Mouse (Mus musculus) hindbrain, embryonic 10.5 days (tissue): ENCODE results near the gene Pigx. TPM values are rescaled to one million over a fixed set of nuclear protein-coding genes. Genes with fewer than 3 reads are reported as not detected.

ENCODE experiments used
- DNase-seq: peaks from one replicate; pipeline ENCODE4 v3.0.0-alpha.2; 2017; ENCODE audit warnings: low spot score
- H3K27ac ChIP-seq: fragments of 300-500 bp; sonication (generic); 2 replicates; pipeline ENCODE4 v1.5.1; 2016; ENCODE audit warnings: mild to moderate bottlenecking, moderate library complexity
- H3K27me3 ChIP-seq: fragments of 300-500 bp; sonication (generic); 2 replicates; pipeline ENCODE4 v1.6.1; 2016; ENCODE audit warnings: mild to moderate bottlenecking; ENCODE audit not compliant: poor library complexity, insufficient read depth, severe bottlenecking
- H3K36me3 ChIP-seq: fragments of 300-500 bp; sonication (generic); 2 replicates; pipeline ENCODE4 v1.6.1; 2016; ENCODE audit warnings: mild to moderate bottlenecking, moderate library complexity
- H3K4me1 ChIP-seq: fragments of 300-500 bp; sonication (generic); replicated peaks from 2 replicates; pipeline ENCODE4 v1.6.1; 2016; ENCODE audit warnings: mild to moderate bottlenecking
- H3K4me3 ChIP-seq: fragments of 300-500 bp; sonication (generic); 2 replicates; pipeline ENCODE4 v1.5.1; 2016; ENCODE audit warnings: mild to moderate bottlenecking, moderate library complexity
- H3K9me3 ChIP-seq: fragments of 300-500 bp; sonication (generic); 2 replicates; pipeline ENCODE4 v1.6.1; 2016; ENCODE audit warnings: mild to moderate bottlenecking, moderate library complexity
- WGBS: fragments of 180-500 bp; shearing (Covaris S2); methylation state at CpG from one replicate; pipeline ENCODE4 v1.1.7; 2016; 5-methylcytosine and 5-hydroxymethylcytosine counted together
- polyA plus RNA-seq: library from polyadenylated mRNA; unstranded; fragments of >200 nt; fragmentation: Nextera tagmentation; extraction: Ambion mirVana; gene quantifications from 2 replicates; pipeline ENCODE4 v1.2.1, GENCODE M21; 2016

The Pigx gene
- polyA plus RNA-seq, 1 experiment from 2014 or later, result 159 TPM

DNA sequence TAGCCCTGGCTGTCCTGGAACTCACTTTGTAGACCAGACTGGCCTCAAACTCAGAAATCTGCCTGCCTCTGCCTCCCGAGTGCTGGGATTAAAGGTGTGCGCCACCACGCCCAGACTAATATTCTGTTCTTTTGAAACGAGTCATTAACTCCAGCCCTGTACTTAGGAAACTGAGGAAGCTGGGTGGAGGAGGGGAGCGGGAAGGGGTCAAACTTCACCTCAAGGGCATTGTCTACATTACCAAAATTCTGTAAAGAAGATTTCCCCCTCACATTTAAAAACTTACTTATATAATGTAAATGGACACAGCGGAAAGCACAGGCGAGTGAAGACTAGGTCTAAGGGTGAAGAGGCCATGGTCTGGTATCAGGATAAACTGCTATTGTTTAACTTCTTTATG is 24.5 kb upstream of the Pigx start:
- WGBS, result 90% methylated on average over 7 of the region's 7 CpGs
- no peak overlapping the region for H3K27ac ChIP-seq
- H3K27me3 ChIP-seq, result no peaks in the 10 kb centered on the region
- H3K4me1 ChIP-seq, result no peaks in the 10 kb centered on the region
- H3K4me3 ChIP-seq, result no peak overlapping the region
- H3K9me3 ChIP-seq, result no peaks in the 10 kb centered on the region
- no peak for DNase-seq
- no peaks in the 10 kb centered on the region for H3K36me3 ChIP-seq

DNA sequence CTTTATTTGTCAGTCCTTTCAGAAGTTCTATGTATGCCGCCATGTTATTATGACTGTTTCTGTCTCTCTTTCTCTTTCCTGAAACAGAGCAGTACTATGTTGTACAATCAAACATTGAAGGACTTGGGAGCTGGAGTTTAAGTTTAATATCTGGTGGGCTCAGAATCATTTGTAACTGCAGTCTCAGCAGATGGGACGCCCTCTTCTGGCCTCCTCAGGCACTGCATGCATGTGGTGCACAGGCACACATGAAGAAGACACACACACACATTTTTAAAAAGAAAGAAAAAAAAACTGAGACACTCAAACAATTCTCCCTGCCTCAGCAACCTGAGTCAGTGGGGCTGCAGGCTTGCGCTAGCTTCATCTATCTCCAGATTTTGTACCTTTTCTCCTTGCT is 20.9 kb upstream of the Pigx start:
- 79% methylated on average over 3 of the region's 3 CpGs for WGBS
- no peaks in the 10 kb centered on the region for H3K36me3 ChIP-seq
- H3K4me1 ChIP-seq, result no peaks in the 10 kb centered on the region
- H3K27ac ChIP-seq, result no peak overlapping the region
- 0 out of 2 replicates have a peak, but pooled peaks cover 4% of the 10 kb centered on the region for H3K27me3 ChIP-seq
- no peaks in the 10 kb centered on the region for H3K9me3 ChIP-seq
- no peak for DNase-seq
- no peak overlapping the region for H3K4me3 ChIP-seq

DNA sequence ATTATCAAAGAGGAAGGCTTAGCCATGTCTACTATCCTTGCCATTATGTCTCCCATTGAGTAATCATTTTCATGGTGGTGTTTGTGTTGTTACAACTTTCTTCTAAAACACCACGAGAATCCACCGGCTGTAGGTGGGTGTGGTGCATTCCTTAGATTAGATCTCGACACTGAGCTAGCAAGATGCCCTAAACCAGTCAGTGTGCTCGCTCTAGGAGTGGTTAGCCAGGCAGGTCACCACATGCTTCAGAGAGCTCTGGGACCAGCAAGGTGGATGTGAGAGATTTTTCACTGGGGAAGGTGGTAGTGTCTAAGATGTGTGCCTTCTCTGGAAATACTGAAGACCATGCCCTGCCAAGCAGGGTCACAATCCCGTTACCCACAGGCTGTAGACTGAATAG is 16.6 kb upstream of the Pigx start:
- no peaks in the 10 kb centered on the region for H3K4me1 ChIP-seq
- no peak overlapping the region for H3K4me3 ChIP-seq
- H3K9me3 ChIP-seq, result no peaks in the 10 kb centered on the region
- H3K27me3 ChIP-seq, result 0 out of 2 replicates have a peak, but pooled peaks cover 4% of the 10 kb centered on the region
- H3K36me3 ChIP-seq, result no peaks in the 10 kb centered on the region
- WGBS, result 70% methylated on average over 5 of the region's 5 CpGs
- no peak for DNase-seq
- no peak overlapping the region for H3K27ac ChIP-seq

DNA sequence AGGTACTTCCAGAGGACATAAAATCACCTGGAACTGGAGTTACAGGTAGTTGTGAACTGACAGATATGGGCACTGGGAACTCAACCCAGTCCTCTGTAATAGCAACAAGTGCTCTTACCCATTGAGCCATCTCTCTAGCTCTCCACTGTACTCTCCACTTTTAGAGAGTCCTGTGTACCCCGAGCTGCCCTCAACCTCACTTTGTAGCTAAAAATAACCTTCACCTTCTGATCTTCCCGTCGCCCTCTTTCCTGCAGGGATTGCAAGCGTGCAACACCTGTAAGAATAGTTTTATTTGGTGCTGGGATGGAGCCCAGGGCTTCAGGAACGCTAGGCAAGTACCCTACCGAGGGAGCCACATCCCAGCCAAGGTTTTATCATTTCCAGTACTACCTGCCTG is 16.2 kb upstream of the Pigx start:
- Histone ChIP-seq H3K27me3 (0 out of 2 replicates have a peak, but pooled peaks cover 4% of the 10 kb centered on the region), H3K27ac (no peak overlapping the region), H3K4me1 (no peaks in the 10 kb centered on the region), H3K9me3 (no peaks in the 10 kb centered on the region), H3K4me3 (no peak overlapping the region), H3K36me3 (peaks cover under 1% of the 10 kb centered on the region; the same call in 1 of the 2 replicates)
- DNase-seq, result no peak
- WGBS, result 66% methylated on average over 6 of the region's 6 CpGs

DNA sequence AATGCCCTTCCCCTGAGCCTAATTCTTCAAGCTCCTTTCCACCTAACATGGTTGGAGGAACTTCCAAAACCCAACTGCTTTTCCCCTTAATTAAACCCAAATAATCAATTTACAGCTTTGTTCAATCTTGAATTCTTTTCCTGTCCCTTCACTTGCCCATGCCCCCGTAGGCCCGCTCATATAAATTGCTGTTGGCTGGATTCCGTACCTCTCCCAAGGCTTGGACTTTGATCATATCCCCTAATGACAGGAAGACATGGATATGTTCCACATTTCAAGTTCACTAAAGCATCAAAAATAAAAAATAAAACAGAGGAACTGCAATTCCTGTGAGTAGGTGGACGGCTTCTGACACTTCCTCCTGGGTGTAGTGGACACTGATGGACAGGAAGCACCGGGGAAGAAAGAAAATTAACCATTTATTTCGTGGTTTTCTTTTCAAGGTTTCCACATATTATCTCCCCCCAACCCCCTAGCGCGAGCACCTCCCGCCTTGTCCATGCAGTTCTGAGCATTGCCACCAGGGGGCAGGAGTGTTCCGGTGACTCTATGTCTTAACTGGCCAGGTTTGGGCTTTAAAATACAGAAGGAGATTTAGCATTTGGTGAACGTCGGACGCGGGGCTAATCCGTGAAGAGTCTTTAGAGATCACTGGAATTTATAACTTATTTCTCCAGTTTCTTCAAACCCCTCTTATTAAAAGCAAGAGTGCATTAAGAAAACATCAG is 15.6 kb upstream of the Pigx start:
- no peak overlapping the region for H3K27ac ChIP-seq
- no peaks in the 10 kb centered on the region for H3K4me1 ChIP-seq
- H3K4me3 ChIP-seq, result no peak overlapping the region
- peaks cover 7% of the 10 kb centered on the region for H3K36me3 ChIP-seq
- peak; percentile 80 for DNase-seq
- H3K27me3 ChIP-seq, result 0 out of 2 replicates have a peak, but pooled peaks cover 4% of the 10 kb centered on the region
- 22% methylated on average over 15 of the region's 15 CpGs for WGBS
- no peaks in the 10 kb centered on the region for H3K9me3 ChIP-seq

DNA sequence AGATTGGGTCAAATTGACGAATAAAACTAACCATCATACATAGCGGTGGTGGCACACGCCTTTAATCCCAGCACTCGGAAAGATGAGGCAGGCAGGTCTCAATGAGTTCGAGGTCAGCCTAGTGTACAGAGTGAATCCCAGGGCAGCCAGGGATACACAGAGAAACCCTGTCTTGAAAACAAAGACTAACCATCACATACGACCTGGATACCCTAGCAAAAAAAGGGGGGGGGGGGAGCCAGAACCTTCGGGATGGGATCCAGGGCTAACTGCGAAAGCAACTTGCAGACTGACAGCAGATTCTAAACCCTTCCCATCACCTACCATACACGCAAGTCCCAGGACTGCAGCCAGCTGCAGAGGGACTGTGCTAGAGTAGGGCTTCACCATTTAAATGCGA is 14.9 kb upstream of the Pigx start:
- DNase-seq, result no peak
- Histone ChIP-seq H3K27ac (no peak overlapping the region), H3K27me3 (0 out of 2 replicates have a peak, but pooled peaks cover 4% of the 10 kb centered on the region), H3K4me1 (no peaks in the 10 kb centered on the region), H3K36me3 (peaks cover 13% of the 10 kb centered on the region), H3K9me3 (no peaks in the 10 kb centered on the region), H3K4me3 (no peak overlapping the region)
- 84% methylated on average over 10 of the region's 10 CpGs for WGBS

DNA sequence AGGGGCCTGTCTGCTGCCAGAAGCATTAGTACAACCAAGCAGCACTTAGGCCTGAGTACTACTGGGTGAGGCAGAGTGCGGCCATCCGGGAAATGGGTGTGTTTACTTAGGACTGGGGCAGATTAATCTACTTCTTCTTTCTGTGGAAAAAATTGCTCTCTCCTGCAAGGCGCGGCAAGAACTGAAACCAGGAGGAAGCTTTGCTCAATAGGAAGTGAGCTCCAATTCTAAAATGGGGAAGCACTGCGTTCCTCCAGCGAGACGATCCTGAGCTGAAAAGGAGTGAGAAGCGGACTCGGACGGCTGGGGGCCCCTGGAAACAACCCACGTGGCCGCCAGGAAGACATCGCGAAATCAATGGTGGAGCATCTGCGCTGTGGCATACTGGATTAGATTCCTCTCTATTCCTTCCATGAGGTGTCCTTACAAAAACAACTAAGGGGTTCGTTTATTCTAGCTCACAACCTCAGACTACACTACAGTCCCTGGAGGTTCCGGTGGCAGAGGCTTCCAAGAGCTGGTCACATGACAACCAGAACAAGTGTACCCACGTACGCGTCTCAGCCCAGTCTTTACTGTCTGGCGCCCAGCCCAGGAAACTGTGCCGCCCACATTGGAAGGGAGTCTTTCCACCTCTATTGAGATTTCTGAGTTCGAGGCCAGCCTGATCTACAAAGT is 14.1 kb upstream of the Pigx start:
- Histone ChIP-seq H3K9me3 (no peaks in the 10 kb centered on the region), H3K27me3 (0 out of 2 replicates have a peak, but pooled peaks cover 4% of the 10 kb centered on the region), H3K4me1 (no peaks in the 10 kb centered on the region), H3K27ac (no peak overlapping the region), H3K4me3 (no peak overlapping the region), H3K36me3 (peaks cover 20% of the 10 kb centered on the region)
- 75% methylated on average over 23 of the region's 23 CpGs for WGBS
- no peak for DNase-seq

DNA sequence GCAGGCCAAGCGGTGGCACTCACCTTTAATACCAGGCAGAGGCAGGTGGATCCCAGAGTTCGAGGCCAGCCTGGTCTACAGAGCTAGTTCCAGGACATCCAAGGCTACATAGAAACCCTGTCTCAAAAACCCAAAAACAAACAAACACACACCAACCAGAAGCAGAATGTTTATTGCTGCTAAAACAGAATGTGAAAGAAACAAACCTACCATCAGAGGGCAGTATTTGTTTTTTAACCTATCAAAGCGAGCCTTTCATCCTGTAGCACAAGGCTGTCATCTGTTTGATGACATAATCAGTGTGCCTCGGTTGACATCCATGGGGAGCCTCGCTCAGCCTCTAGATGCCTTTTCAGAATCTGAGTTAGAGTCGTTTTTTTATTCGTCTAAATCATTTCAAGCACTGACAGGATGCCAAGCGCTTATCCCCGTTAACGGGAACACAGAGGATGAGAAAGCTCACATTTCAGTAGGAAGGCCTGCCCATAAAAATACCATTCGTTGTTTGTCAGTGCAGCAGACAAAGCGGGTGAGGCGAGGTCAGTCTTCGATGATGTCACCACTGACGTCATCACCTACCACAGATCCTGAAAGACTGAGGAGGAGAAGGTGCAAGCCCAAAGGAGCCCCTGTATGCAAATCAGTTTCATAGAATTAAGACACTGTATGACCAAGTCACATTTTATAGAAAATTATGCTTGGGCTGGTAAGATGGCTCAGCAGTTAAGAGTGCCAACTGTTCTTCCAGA is 11.6 kb upstream of the Pigx start:
- no peak for DNase-seq
- 84% methylated on average over 15 of the region's 15 CpGs for WGBS
- H3K9me3 ChIP-seq, result no peaks in the 10 kb centered on the region

DNA sequence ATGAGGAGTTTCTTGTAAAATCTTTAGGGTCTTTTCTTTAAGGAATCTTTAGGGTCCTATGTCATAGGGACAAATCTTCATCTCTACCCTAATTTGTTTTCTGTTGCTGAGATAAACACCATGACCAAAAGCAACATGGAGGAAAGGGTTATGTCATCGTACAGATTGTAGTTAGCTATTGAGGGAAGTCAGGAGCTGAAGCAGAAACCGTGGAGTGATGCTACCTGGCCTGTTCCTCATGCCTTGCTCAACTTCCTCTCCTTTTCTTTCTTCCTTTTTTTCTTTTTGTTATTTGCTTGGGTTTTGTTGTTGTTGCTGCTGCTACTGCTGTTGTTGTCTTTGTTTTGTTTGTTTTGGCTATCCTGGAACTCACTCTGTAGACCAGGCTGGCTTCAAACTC is 9.0 kb upstream of the Pigx start:
- H3K36me3 ChIP-seq, result peaks cover 67% of the 10 kb centered on the region

More for the DNA sequence above, 11.6 kb upstream of the Pigx start:
- Histone ChIP-seq H3K27me3 (0 out of 2 replicates have a peak, but pooled peaks cover 4% of the 10 kb centered on the region), H3K4me1 (no peaks in the 10 kb centered on the region), H3K36me3 (peaks cover 43% of the 10 kb centered on the region), H3K27ac (no peak overlapping the region), H3K4me3 (no peak overlapping the region)

DNA sequence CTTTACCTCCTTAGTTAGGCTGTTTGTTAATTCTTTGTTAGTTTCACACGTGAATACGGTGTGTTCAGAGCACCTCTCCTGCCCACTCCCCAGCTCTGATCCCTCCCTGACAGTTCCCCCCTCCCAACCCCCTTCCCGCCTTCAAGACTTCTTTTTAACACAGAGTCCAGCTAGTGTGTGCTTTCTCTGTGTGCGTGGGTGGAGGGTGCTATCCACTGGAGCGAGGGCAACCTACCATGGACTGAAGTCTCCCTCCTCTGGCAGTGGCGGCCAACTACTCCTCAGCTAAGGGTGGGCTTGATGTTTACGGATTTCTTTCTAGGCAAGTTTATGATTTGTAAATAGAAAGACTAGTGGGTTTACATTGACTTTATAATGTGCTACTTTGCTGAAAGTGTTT is 8.6 kb upstream of the Pigx start:
- Histone ChIP-seq H3K27ac (no peak overlapping the region), H3K27me3 (no peaks in the 10 kb centered on the region), H3K36me3 (peaks cover 71% of the 10 kb centered on the region), H3K9me3 (no peaks in the 10 kb centered on the region), H3K4me3 (no peak overlapping the region), H3K4me1 (no peaks in the 10 kb centered on the region)
- WGBS, result 78% methylated on average over 7 of the region's 7 CpGs
- no peak for DNase-seq

More for the DNA sequence above, 9.0 kb upstream of the Pigx start:
- 85% methylated on average over 2 of the region's 2 CpGs for WGBS
- no peak overlapping the region for H3K27ac ChIP-seq
- no peaks in the 10 kb centered on the region for H3K9me3 ChIP-seq
- no peak overlapping the region for H3K4me3 ChIP-seq
- no peaks in the 10 kb centered on the region for H3K4me1 ChIP-seq
- no peaks in the 10 kb centered on the region for H3K27me3 ChIP-seq
- no peak for DNase-seq

DNA sequence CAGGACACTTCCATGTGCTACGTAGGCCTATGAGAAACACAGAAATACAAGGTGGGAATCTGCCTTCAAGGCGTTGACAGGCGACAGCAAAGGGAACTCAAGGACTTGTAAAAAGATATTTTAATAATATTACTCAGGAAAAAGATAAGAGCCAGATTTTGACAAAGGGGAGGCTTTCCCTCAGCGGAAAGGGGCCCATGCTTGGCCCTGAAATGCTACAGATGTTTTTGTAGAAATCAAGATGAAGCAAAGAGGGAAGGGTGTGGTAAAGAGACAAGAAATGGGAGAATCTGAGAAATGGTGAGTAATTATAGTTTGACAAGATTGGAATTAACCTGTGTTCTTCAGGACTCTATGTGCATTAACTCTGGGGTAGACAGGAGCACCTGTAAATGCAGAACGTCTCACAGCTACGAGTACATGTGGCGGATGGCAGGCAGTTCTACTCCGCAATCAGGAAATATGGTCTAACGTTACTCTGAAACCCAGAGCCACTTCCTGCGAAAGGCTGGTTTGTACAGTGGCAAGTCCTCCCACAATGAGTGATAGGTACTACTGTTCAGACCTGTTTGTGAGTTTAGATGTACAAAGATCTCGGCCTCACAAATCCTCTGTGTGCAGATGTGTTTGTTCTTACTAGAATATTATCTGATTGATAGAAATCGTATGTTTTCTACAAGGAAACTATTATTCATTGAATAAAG is 8.0 kb upstream of the Pigx start:
- Histone ChIP-seq H3K4me3 (no peak overlapping the region), H3K9me3 (no peaks in the 10 kb centered on the region), H3K36me3 (peaks cover 78% of the 10 kb centered on the region), H3K27ac (no peak overlapping the region), H3K4me1 (no peaks in the 10 kb centered on the region), H3K27me3 (no peaks in the 10 kb centered on the region)
- DNase-seq, result no peak
- WGBS, result 93% methylated on average over 12 of the region's 12 CpGs

DNA sequence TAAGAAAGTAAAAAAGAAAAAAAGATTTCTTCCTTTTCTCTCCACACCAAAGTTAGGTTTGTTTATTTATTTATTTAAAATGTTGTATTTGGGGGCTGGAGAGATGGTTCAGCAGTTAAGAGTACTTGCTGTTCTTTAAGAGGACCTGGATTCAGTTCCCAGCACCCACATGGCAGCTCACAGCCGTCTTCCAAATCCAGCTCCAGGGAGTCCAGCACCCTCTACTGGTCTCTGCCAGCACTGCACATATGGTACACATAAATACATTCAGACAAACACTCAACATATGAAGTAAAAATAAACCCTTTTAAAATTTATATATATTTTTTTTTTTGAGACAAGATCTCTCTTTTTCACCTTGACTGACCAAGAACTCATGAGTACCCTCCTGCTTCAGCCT is 6.2 kb upstream of the Pigx start:
- Histone ChIP-seq H3K27ac (no peak overlapping the region), H3K27me3 (no peaks in the 10 kb centered on the region), H3K36me3 (peaks cover 82% of the 10 kb centered on the region), H3K9me3 (no peaks in the 10 kb centered on the region), H3K4me3 (no peak overlapping the region), H3K4me1 (no peaks in the 10 kb centered on the region)
- WGBS, result 85% methylated on average over 1 of the region's 1 CpGs
- DNase-seq, result no peak
